Mouse (Mus musculus) small intestine, adult 2 months (tissue): ENCODE data around the gene Prcd.

ENCODE experiments used
- CTCF ChIP-seq: fragments of 200-500 bp; IDR thresholded peaks from 2 replicates; pipeline ENCODE4 v1.5.1; 2012; ENCODE audit warnings: low read depth, mild to moderate bottlenecking, control low read depth, inconsistent platforms, low read length, moderate library complexity, mixed read lengths; ENCODE audit not compliant: insufficient replicate concordance, insufficient read length; ENCODE audit errors: extremely low read depth
- POLR2A ChIP-seq: fragments of 200-500 bp; IDR thresholded peaks from 2 replicates; pipeline ENCODE4 v1.6.1; 2012; ENCODE audit warnings: low read depth, mild to moderate bottlenecking, control low read depth, inconsistent platforms, low read length, moderate library complexity

DNA sequence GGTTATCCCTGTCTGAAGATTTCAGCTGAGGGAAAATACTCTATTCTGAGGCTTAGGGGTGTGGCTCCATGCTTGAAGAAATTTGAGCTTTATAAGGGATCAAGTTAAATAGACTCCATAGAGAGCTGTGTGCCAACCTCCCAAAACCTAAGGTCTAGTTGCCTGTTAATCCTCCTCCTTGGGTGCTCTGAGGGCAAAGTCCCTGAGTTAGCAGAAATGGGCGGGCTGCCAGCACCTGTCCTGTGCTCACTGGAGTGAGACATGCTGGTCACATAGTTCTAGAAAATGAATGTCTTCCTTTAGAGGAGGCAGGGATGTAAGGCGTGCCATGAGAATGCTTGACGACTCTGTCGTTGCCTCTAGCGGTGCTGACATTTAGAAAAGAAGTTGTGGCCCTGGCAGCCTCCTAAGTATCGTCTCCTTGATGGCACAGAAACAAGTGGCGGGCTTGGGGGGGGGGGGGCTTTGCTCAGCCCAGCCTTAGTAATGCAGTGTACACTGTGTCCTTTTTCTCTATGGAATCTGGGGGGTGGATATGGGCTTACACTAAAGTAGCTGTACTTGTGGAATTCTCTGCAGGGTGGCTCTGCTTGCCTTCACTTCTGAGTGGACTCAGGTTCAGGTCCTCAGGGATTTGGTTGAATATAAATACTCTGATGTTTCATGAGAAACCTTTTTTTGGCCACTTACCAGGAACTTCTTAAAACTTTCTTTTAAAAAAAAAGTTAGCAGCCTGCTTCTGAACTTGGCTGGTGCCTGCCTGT lies 21.5 kb downstream of the Prcd start:
- no peak for TF ChIP-seq POLR2A
- no peak for TF ChIP-seq CTCF
